Mouse (Mus musculus) lung, adult 2 months (tissue): ENCODE measurements around the gene Rpf2.

ENCODE experiments used
- CTCF ChIP-seq: fragments of 200-500 bp; IDR thresholded peaks from 2 replicates; pipeline ENCODE4 v1.5.1; 2011; ENCODE audit warnings: mild to moderate bottlenecking, low read length, control low read depth; ENCODE audit not compliant: insufficient read depth
- POLR2A ChIP-seq: fragments of 200-500 bp; IDR thresholded peaks from 2 replicates; pipeline ENCODE4 v1.6.1; 2011; ENCODE audit warnings: low read depth, mild to moderate bottlenecking, control low read depth, low read length, borderline replicate concordance; ENCODE audit errors: extremely low read depth

- TF ChIP-seq CTCF (no peak), POLR2A (no peak)
Measured at GRCm38 (mm10) chr10:40262200-40262599, 15.4 kb upstream of the Rpf2 start.
